Mouse (Mus musculus): ENCODE measurements at regions not wholly inside any gene's neighbourhood (a gene's known extent, or its start where the extent isn't known, plus 50 kb on each side); places are given as distances from the start of the nearest gene placed in this dataset.
"Not testable (repeated sequence)": the region's sequence is repeated elsewhere in the genome, so short reads cannot be mapped to it uniquely, and the experiment has no call there.

- DNase-seq (ENCODE audit: low spot score in 2 of 2), result peak in 1 of 2 experiments; percentile 1
Observed at GRCm38 (mm10) chr12:93812963-93813733, 1878.9 kb upstream of the Flrt2 start.

- DNase-seq (ENCODE audit: low spot score in 2 of 2), result no peak
Observed at GRCm38 (mm10) chr12:93850944-93851520, 1841.0 kb upstream of the Flrt2 start.

- DNase-seq (ENCODE audit: low spot score in 2 of 2), result no peak
Observed at GRCm38 (mm10) chr12:93851660-93852059, 1840.4 kb upstream of the Flrt2 start.

GRCm38 (mm10) chr12:93885946-93886345 lies 1806.1 kb upstream of the Flrt2 start:
- DNase-seq (ENCODE audit: low spot score in 2 of 2), result no peak

GRCm38 (mm10) chr12:93890109-93890508 lies 1801.9 kb upstream of the Flrt2 start:
- DNase-seq (ENCODE audit: low spot score in 2 of 2), result no peak

GRCm38 (mm10) chr12:93928541-93929238 lies 1763.3 kb upstream of the Flrt2 start:
- not testable (repeated sequence) for DNase-seq (ENCODE audit: low spot score in 2 of 2)

GRCm38 (mm10) chr12:93929239-93929563 lies 1762.8 kb upstream of the Flrt2 start:
- DNase-seq (ENCODE audit: low spot score in 2 of 2), result not testable (repeated sequence)

GRCm38 (mm10) chr12:93930242-93930641 lies 1761.8 kb upstream of the Flrt2 start:
- DNase-seq (ENCODE audit: low spot score in 2 of 2), result not testable (repeated sequence)

GRCm38 (mm10) chr12:93960869-93961268 lies 1731.2 kb upstream of the Flrt2 start:
- DNase-seq (ENCODE audit: low spot score in 2 of 2), result no peak

GRCm38 (mm10) chr12:93981307-93981706 lies 1710.7 kb upstream of the Flrt2 start:
- no peak for DNase-seq (ENCODE audit: low spot score in 2 of 2)

- DNase-seq (ENCODE audit: low spot score in 2 of 2), result no peak
Observed at GRCm38 (mm10) chr12:93991531-93991930, 1700.5 kb upstream of the Flrt2 start.

- DNase-seq (ENCODE audit: low spot score in 2 of 2), result no peak
Observed at GRCm38 (mm10) chr12:93993875-93994274, 1698.2 kb upstream of the Flrt2 start.

- DNase-seq (ENCODE audit: low spot score in 2 of 2), result no peak
Observed at GRCm38 (mm10) chr12:94015946-94016345, 1676.1 kb upstream of the Flrt2 start.

- DNase-seq (ENCODE audit: low spot score in 2 of 2), result no peak
Observed at GRCm38 (mm10) chr12:94031364-94031763, 1660.7 kb upstream of the Flrt2 start.

GRCm38 (mm10) chr12:94047972-94048371 lies 1644.1 kb upstream of the Flrt2 start:
- DNase-seq (ENCODE audit: low spot score in 2 of 2), result no peak

- DNase-seq (ENCODE audit: low spot score in 2 of 2), result peak; percentile 2 to 8
Observed at GRCm38 (mm10) chr12:94057767-94058166, 1634.3 kb upstream of the Flrt2 start.

- DNase-seq (ENCODE audit: low spot score in 2 of 2), result no peak
Observed at GRCm38 (mm10) chr12:94059641-94060040, 1632.4 kb upstream of the Flrt2 start.

GRCm38 (mm10) chr12:94060336-94060735 lies 1631.7 kb upstream of the Flrt2 start:
- no peak for DNase-seq (ENCODE audit: low spot score in 2 of 2)

GRCm38 (mm10) chr12:94066444-94067152 lies 1625.4 kb upstream of the Flrt2 start:
- no peak for DNase-seq (ENCODE audit: low spot score in 2 of 2)

- DNase-seq (ENCODE audit: low spot score in 2 of 2), result no peak
Observed at GRCm38 (mm10) chr12:94070940-94071505, 1621.0 kb upstream of the Flrt2 start.

- DNase-seq (ENCODE audit: low spot score in 2 of 2), result no peak
Observed at GRCm38 (mm10) chr12:94105582-94106162, 1586.4 kb upstream of the Flrt2 start.

Measured in left cerebral cortex, adult 18-20 months (tissue).